Mouse (Mus musculus): ENCODE measurements around the gene Utp14a.

The Utp14a gene

GRCm38 (mm10) chrX:48310706-48311517, 54.2 kb downstream of the Utp14a start:
- no peak for DNase-seq (ENCODE audit: extremely low spot score, low read depth, low spot score)

- no peak for DNase-seq (ENCODE audit: extremely low spot score, low read depth, low spot score)
These were observed 55.1 kb downstream of the Utp14a start for GRCm38 (mm10) chrX:48311727-48312126.

GRCm38 (mm10) chrX:48314530-48315079, 57.9 kb downstream of the Utp14a start:
- no peak for DNase-seq (ENCODE audit: extremely low spot score, low read depth, low spot score)

- DNase-seq (ENCODE audit: extremely low spot score, low read depth, low spot score) = no peak
These were observed 60.8 kb downstream of the Utp14a start for GRCm38 (mm10) chrX:48317444-48317843.

GRCm38 (mm10) chrX:48318194-48318593, 61.5 kb downstream of the Utp14a start:
- DNase-seq (ENCODE audit: extremely low spot score, low read depth, low spot score) = no peak
